Mouse (Mus musculus): ENCODE measurements around the gene Psmb7. TPM values are rescaled to one million over a fixed set of nuclear protein-coding genes. Genes with fewer than 3 reads are reported as not detected.

Psmb7 gene
- total and polyA plus RNA-seq, 3 experiments, result 129 to 247 (median 220) TPM

DNA sequence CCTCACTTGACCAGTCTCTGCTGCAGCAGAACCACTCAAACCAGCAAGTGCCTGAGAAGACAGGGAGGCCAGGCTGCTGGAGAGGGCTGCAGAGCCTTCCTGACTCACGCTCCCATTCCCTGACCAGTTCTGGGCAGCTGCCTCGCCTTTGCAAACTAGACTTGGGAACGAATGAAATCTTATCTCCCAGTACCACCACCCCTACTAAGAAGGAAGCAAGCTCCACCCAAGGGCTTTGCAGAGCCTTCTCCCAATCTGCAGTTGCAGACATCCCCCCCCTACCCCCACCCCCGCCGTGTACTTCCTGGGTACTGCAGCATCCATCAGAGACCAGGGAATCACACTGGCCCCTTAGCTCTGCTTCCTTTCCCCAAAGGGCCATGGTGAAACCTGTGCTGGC, 39.2 kb upstream of the Psmb7 start:
- no peak for TF ChIP-seq CTCF (IDR thresholded peaks at IDR 0.05)
- TF ChIP-seq EP300 (IDR thresholded peaks at IDR 0.05; ENCODE audit: insufficient read depth, low read depth, low read length), result no peak
- no peak for TF ChIP-seq POLR2A (IDR thresholded peaks at IDR 0.05; ENCODE audit: insufficient read depth, low read depth, low read length)
- no peaks in the 10 kb centered on the region for H3K36me3 ChIP-seq (ENCODE audit: control insufficient read depth, insufficient read depth, low read length)
- H3K79me2 ChIP-seq (replicated peaks; ENCODE audit: control insufficient read depth, insufficient read depth, low read length), result no peaks in the 10 kb centered on the region
- intact Hi-C loops (cut with DNase I), result no loop called here
- WGBS, result 52% methylated on average over 5 of the region's 5 CpGs
- no peak for DNase-seq
- H3K27ac ChIP-seq, result no peak overlapping the region
- no peaks in the 10 kb centered on the region for H3K27me3 ChIP-seq (ENCODE audit: control insufficient read depth, insufficient read depth, low read length)
- no peaks in the 10 kb centered on the region for H3K4me1 ChIP-seq (ENCODE audit: control insufficient read depth, insufficient read depth, low read length)
- H3K4me3 ChIP-seq, result no peak overlapping the region
- no peak overlapping the region for H3K9ac ChIP-seq (ENCODE audit: low read depth, low read length)

- Histone ChIP-seq H3K79me2 (replicated peaks; ENCODE audit: control insufficient read depth, insufficient read depth, low read length) (no peaks in the 10 kb centered on the region), H3K36me3 (ENCODE audit: control insufficient read depth, insufficient read depth, low read length) (no peaks in the 10 kb centered on the region), H3K27me3 (ENCODE audit: control insufficient read depth, insufficient read depth, low read length) (no peaks in the 10 kb centered on the region), H3K9ac (ENCODE audit: low read depth, low read length) (no peak overlapping the region), H3K4me1 (ENCODE audit: control insufficient read depth, insufficient read depth, low read length) (no peaks in the 10 kb centered on the region), H3K4me3 (no peak overlapping the region), H3K27ac (no peak overlapping the region)
- intact Hi-C loops (cut with DNase I), result no loop called here
- WGBS, result 91% methylated on average over 5 of the region's 5 CpGs
- TF ChIP-seq EP300 (IDR thresholded peaks at IDR 0.05; ENCODE audit: insufficient read depth, low read depth, low read length), result no peak
- TF ChIP-seq POLR2A (IDR thresholded peaks at IDR 0.05; ENCODE audit: insufficient read depth, low read depth, low read length), result no peak
- no peak for TF ChIP-seq CTCF (IDR thresholded peaks at IDR 0.05)
- DNase-seq, result no peak
Observed at GRCm38 (mm10) chr2:38682209-38682608, 38.3 kb upstream of the Psmb7 start.

- Histone ChIP-seq H3K9ac (ENCODE audit: low read depth, low read length) (no peak overlapping the region), H3K4me3 (no peak overlapping the region), H3K79me2 (replicated peaks; ENCODE audit: control insufficient read depth, insufficient read depth, low read length) (no peaks in the 10 kb centered on the region), H3K4me1 (ENCODE audit: control insufficient read depth, insufficient read depth, low read length) (no peaks in the 10 kb centered on the region), H3K27me3 (ENCODE audit: control insufficient read depth, insufficient read depth, low read length) (no peaks in the 10 kb centered on the region), H3K27ac (no peak overlapping the region), H3K36me3 (ENCODE audit: control insufficient read depth, insufficient read depth, low read length) (no peaks in the 10 kb centered on the region)
- no peak for DNase-seq
- TF ChIP-seq CTCF (IDR thresholded peaks at IDR 0.05) (no peak), EP300 (IDR thresholded peaks at IDR 0.05; ENCODE audit: insufficient read depth, low read depth, low read length) (no peak), POLR2A (IDR thresholded peaks at IDR 0.05; ENCODE audit: insufficient read depth, low read depth, low read length) (no peak)
- intact Hi-C loops (cut with DNase I), result no loop called here
Observed at GRCm38 (mm10) chr2:38678947-38679346, 35.1 kb upstream of the Psmb7 start.

DNA sequence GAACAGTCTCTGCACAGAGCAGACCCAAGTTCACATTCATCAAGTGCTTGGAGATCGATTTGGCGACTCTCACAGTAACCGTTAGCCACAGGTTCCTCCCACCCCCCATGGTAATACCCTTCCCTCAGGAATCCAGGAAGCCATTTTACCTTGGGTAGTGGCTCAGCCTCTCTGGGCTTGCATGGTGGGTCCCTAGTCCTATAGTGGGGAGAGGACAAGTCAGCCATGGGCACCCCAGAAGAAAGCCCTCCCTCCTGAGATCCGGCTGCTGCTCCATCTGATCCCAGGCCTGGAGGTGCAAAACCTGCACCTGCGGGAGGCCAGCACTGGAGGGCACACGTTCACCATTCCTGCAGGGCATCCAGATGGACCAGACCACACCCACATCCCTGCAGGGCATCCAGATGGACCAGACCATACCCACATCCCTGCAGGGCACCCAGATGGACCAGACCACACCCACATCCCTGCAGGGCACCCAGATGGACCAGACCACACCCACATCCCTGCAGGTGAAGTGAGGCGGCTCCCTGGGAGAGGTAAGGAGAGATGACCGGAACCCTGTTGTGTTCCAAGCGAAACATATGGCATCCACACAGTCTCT, 31.6 kb upstream of the Psmb7 start:
- TF ChIP-seq EP300 (IDR thresholded peaks at IDR 0.05; ENCODE audit: insufficient read depth, low read depth, low read length) (no peak), POLR2A (IDR thresholded peaks at IDR 0.05; ENCODE audit: insufficient read depth, low read depth, low read length) (no peak), CTCF (IDR thresholded peaks at IDR 0.05) (peak; percentile 35)
- H3K27me3 ChIP-seq (ENCODE audit: control insufficient read depth, insufficient read depth, low read length), result no peaks in the 10 kb centered on the region
- no peak overlapping the region for H3K4me3 ChIP-seq
- H3K79me2 ChIP-seq (replicated peaks; ENCODE audit: control insufficient read depth, insufficient read depth, low read length), result no peaks in the 10 kb centered on the region
- 62% methylated on average over 9 of the region's 9 CpGs for WGBS
- H3K36me3 ChIP-seq (ENCODE audit: control insufficient read depth, insufficient read depth, low read length), result no peaks in the 10 kb centered on the region
- no peak overlapping the region for H3K27ac ChIP-seq
- H3K4me1 ChIP-seq (ENCODE audit: control insufficient read depth, insufficient read depth, low read length), result no peaks in the 10 kb centered on the region
- no peak overlapping the region for H3K9ac ChIP-seq (ENCODE audit: low read depth, low read length)
- no peak for DNase-seq
- intact Hi-C loops (cut with DNase I), result no loop called here

GRCm38 (mm10) chr2:38672496-38672895, 28.6 kb upstream of the Psmb7 start:
- Histone ChIP-seq H3K4me1 (ENCODE audit: control insufficient read depth, insufficient read depth, low read length) (no peaks in the 10 kb centered on the region), H3K36me3 (ENCODE audit: control insufficient read depth, insufficient read depth, low read length) (no peaks in the 10 kb centered on the region), H3K4me3 (no peak overlapping the region), H3K9ac (ENCODE audit: low read depth, low read length) (no peak overlapping the region), H3K79me2 (replicated peaks; ENCODE audit: control insufficient read depth, insufficient read depth, low read length) (no peaks in the 10 kb centered on the region), H3K27ac (no peak overlapping the region), H3K27me3 (ENCODE audit: control insufficient read depth, insufficient read depth, low read length) (no peaks in the 10 kb centered on the region)
- 61% methylated on average over 11 of the region's 11 CpGs for WGBS
- TF ChIP-seq POLR2A (IDR thresholded peaks at IDR 0.05; ENCODE audit: insufficient read depth, low read depth, low read length) (no peak), CTCF (IDR thresholded peaks at IDR 0.05) (no peak), EP300 (IDR thresholded peaks at IDR 0.05; ENCODE audit: insufficient read depth, low read depth, low read length) (no peak)
- DNase-seq, result no peak
- intact Hi-C loops (cut with DNase I), result no loop called here

- no peaks in the 10 kb centered on the region for H3K27me3 ChIP-seq (ENCODE audit: control insufficient read depth, insufficient read depth, low read length)
- no peak for DNase-seq
- H3K4me1 ChIP-seq (ENCODE audit: control insufficient read depth, insufficient read depth, low read length), result no peaks in the 10 kb centered on the region
- no peak for TF ChIP-seq POLR2A (IDR thresholded peaks at IDR 0.05; ENCODE audit: insufficient read depth, low read depth, low read length)
- 0 out of 2 replicates have a peak, but pooled peaks have one; percentile 2 for TF ChIP-seq CTCF (IDR thresholded peaks at IDR 0.05)
- no peaks in the 10 kb centered on the region for H3K79me2 ChIP-seq (replicated peaks; ENCODE audit: control insufficient read depth, insufficient read depth, low read length)
- intact Hi-C loops (cut with DNase I), result no loop called here
- no peaks in the 10 kb centered on the region for H3K36me3 ChIP-seq (ENCODE audit: control insufficient read depth, insufficient read depth, low read length)
- H3K9ac ChIP-seq (ENCODE audit: low read depth, low read length), result no peak overlapping the region
- H3K27ac ChIP-seq, result no peak overlapping the region
- no peak overlapping the region for H3K4me3 ChIP-seq
- WGBS, result 19% methylated on average over 17 of the region's 17 CpGs
Observed at GRCm38 (mm10) chr2:38668802-38669580, 25.1 kb upstream of the Psmb7 start.
